Mouse (Mus musculus) inflammation-experienced regulatory T-cells, adult 16 weeks (primary cell): ENCODE measurements around the gene Olfr1209. TPM values are rescaled to one million over a fixed set of nuclear protein-coding genes. Genes with fewer than 3 reads are reported as not detected.

ENCODE experiments used
- polyA plus RNA-seq: library from polyadenylated mRNA; unstranded; fragments of 100-300 nt; shearing (Covaris generic); gene quantifications from one replicate; pipeline ENCODE4 v1.2.1, GENCODE M21; 2017

Gene Olfr1209
- polyA plus RNA-seq, result not detected

DNA sequence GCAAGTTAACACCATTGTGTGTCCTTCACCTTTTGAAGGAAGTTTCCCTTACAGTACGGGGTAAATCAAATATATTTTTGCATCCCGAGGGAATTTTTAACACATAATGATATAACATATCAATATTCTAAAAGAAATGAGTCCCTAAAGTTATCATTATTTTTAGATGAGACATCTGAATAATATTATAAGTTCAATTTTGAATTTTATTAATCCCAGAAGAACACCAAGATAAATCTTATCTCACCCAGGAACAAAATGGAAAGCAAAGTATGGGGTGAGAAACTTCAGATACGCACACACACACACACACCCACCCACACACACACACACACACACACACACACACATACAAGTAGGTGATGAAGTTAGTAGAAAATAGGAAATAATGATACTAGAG lies at the start of gene Olfr1209:
TSS of gene Olfr1209 (minus strand) at position 101 of the 400 bp plus-strand sequence.

DNA sequence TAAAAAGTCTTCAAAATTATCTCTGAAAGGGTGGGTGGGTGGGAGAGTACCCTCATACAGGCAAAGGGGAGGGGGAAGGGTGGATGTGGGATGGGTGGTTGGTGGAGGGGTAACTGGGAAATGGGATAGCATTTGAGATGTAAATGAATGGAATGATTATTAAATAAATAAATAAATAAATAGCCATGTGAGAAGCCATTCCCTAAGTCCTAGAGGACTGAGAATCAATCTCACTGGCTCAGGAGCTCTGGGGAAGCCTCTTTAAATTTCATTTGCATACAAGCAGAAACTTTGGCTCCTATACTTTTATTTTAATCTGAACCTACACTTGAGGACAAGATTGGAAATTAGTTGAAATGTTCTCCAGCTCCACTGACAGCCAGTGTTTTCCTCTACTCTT lies 38.7 kb upstream of the Olfr1209 start, which contains the start of gene Olfr1212:
TSS of gene Olfr1212 (plus strand) at position 301 of the 400 bp plus-strand sequence.

DNA sequence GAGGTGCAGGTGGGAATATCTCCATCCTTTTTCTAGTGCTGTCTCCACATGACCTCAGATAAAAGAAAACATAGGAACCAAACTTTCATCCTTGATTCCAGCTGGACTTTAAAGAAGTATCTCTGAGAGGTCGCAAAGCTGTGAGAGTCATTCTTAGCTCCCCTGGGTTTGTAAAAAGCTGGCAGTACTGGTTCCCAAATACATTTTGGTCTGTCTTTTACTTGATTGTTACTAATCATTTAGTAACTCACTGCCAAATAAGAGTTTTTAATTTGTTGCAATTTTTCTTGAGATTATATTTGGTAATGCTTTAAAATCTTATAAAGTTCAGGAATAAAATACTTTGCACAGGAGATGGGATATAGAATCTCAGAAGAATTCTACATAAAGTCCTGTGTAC lies 23.1 kb upstream of the Olfr1209 start, which contains the start of gene Olfr1211:
TSS of gene Olfr1211 (minus strand) at position 101 of the 400 bp plus-strand sequence.

DNA sequence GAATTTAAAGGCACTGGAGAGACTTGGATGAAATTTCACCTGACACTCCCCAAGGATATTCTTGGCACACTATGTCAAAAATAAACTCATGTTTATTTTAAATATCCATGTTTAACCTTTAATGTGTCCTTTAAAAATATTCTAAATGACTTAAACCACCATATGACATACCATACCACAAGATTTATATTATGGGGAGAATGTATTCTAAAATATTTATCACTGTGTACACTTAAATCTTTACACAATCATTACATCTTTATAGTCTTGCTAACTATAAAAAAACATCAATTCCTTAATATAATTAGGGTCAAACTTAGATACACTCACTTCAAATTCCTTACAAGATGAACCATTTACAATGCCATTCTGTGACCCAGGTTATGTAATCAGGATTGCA lies 12.7 kb downstream of the Olfr1209 start, which contains the start of gene Olfr1208:
TSS of gene Olfr1208 (minus strand) at position 101 of the 400 bp plus-strand sequence.

DNA sequence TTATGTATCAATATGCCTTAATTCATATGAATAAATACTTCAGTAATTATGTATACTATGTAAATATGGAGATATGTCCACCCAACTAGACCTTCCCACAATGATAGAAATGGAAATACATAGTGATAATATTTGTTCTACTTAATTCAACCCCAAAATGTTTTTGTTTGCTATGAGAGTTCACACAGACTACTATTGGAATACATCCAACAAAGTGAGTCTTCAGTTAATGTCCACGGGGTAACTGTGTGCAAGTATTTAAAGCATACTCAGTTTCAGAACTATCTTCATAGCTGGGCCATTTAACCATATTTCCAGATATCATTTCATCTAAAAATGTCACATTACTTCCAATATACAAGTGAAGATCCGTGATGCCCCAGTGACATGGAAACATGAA lies 52.0 kb downstream of the Olfr1209 start, which contains the start of gene Olfr1206:
TSS of gene Olfr1206 (plus strand) at position 301 of the 400 bp plus-strand sequence.

Other genes starting within 250 kb of the Olfr1209 start
- not detected for gene Olfr1193, start 239.5 kb downstream of the Olfr1209 start, polyA plus RNA-seq
- gene Olfr1195, start 226.0 kb downstream of the Olfr1209 start, polyA plus RNA-seq, result 0.11 TPM
- not detected for gene Olfr1196, start 210.6 kb downstream of the Olfr1209 start, polyA plus RNA-seq
- gene Olfr1197, start 182.8 kb downstream of the Olfr1209 start, polyA plus RNA-seq, result not detected
- gene Olfr1198, start 163.8 kb downstream of the Olfr1209 start, polyA plus RNA-seq, result not detected
- gene Olfr1199, start 154.7 kb downstream of the Olfr1209 start, polyA plus RNA-seq, result not detected
- not detected for gene Olfr1200, start 144.7 kb downstream of the Olfr1209 start, polyA plus RNA-seq
- not detected for gene Olfr1201, start 122.1 kb downstream of the Olfr1209 start, polyA plus RNA-seq
- gene Olfr1202, start 100.7 kb downstream of the Olfr1209 start, polyA plus RNA-seq, result not detected
- not detected for gene Olfr1205, start 85.4 kb downstream of the Olfr1209 start, polyA plus RNA-seq
- gene Olfr1204, start 65.9 kb downstream of the Olfr1209 start, polyA plus RNA-seq, result not detected
- gene Olfr1206, start 51.9 kb downstream of the Olfr1209 start, polyA plus RNA-seq, result not detected
- gene Olfr1208, start 12.8 kb downstream of the Olfr1209 start, polyA plus RNA-seq, result not detected
- not detected for gene Olfr1211, start 23.0 kb upstream of the Olfr1209 start, polyA plus RNA-seq
- not detected for gene Olfr1212, start 38.8 kb upstream of the Olfr1209 start, polyA plus RNA-seq
- not detected for gene Gm13762, start 65.1 kb upstream of the Olfr1209 start, polyA plus RNA-seq
- not detected for gene Olfr1214, start 77.5 kb upstream of the Olfr1209 start, polyA plus RNA-seq
- gene Olfr1215, start 91.8 kb upstream of the Olfr1209 start, polyA plus RNA-seq, result not detected
- gene Olfr1216, start 103.2 kb upstream of the Olfr1209 start, polyA plus RNA-seq, result not detected
- not detected for gene Olfr1217, start 116.9 kb upstream of the Olfr1209 start, polyA plus RNA-seq
- gene Olfr1218, start 146.0 kb upstream of the Olfr1209 start, polyA plus RNA-seq, result not detected
- gene Olfr1219, start 168.4 kb upstream of the Olfr1209 start, polyA plus RNA-seq, result not detected
- not detected for gene Olfr1220, start 191.7 kb upstream of the Olfr1209 start, polyA plus RNA-seq
- not detected for gene Olfr1221, start 202.1 kb upstream of the Olfr1209 start, polyA plus RNA-seq
- not detected for gene Olfr1222, start 217.9 kb upstream of the Olfr1209 start, polyA plus RNA-seq
- gene Olfr1223, start 236.4 kb upstream of the Olfr1209 start, polyA plus RNA-seq, result not detected
- gene Olfr1224-ps1, start 248.9 kb upstream of the Olfr1209 start, polyA plus RNA-seq, result not detected